Mouse (Mus musculus) heart, adult 9 months (tissue): ENCODE measurements around the gene Adcy4.

Experiments
- DNase-seq, 2 experiments: peaks; one replicate each; pipeline ENCODE4 v3.0.0; 2022; ENCODE audit warnings: low spot score in 2 of 2

Gene Adcy4

DNA sequence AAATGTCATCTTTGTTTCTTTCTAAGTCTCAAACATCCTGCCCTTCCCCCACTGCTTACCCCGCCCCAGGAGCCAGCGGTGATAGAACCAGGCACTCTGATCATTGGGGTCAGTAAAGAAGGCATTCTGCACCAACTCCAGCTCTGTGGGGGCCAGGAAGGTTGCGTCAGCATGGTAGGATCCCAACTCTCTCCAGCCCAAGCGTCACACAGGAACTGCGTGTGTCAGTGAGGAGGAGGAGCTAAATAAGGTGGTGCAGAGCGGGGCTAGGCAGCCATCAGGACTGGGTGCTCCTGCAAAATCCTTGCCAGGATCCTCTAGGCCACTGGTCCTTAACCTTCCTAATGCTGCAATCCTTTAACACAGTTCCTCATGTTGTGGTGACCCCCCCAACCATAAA is 64.2 kb downstream of the Adcy4 start:
- no peak for DNase-seq
